Mouse (Mus musculus) MEL (cell line): Measurements from ENCODE around the gene Fgf22. TPM values are rescaled to one million over a fixed set of nuclear protein-coding genes. Genes with fewer than 3 reads are reported as not detected.

Source experiments
- DNase-seq: peaks from one replicate; pipeline ENCODE4 v3.0.0; 2011; ENCODE audit warnings: low read depth, low spot score
- H3K27ac ChIP-seq: 2 replicates; pipeline ENCODE4 v1.5.1; 2012; ENCODE audit warnings: low read depth, mild to moderate bottlenecking, control low read depth, low read length, moderate library complexity; ENCODE audit not compliant: control insufficient read depth
- H3K27me3 ChIP-seq, 2 experiments: fragments of 150-350 bp in 1 of 2; sonication (generic) in 1 of 2; 2 replicates each; pipeline ENCODE4 v1.6.1; 2012; ENCODE audit warnings: low read length in 2 of 2, mild to moderate bottlenecking in 2 of 2, improper control_type of control experiment in 1 of 2, moderate library complexity in 1 of 2; ENCODE audit not compliant: insufficient read depth in 2 of 2, control insufficient read depth in 1 of 2
- H3K36me3 ChIP-seq, 2 experiments: 2 replicates each; pipeline ENCODE4 v1.6.1; 2012 to 2014; ENCODE audit warnings: low read length in 2 of 2, improper control_type of control experiment in 1 of 2, inconsistent platforms in 1 of 2, mild to moderate bottlenecking in 1 of 2; ENCODE audit not compliant: insufficient read depth in 2 of 2, control insufficient read depth in 1 of 2
- H3K4me1 ChIP-seq, 2 experiments: fragments of 150-350 bp in 1 of 2; sonication (generic) in 1 of 2; 2 replicates each; pipeline ENCODE4 v1.6.1; 2012; ENCODE audit warnings: low read length in 2 of 2, improper control_type of control experiment in 1 of 2, mild to moderate bottlenecking in 1 of 2; ENCODE audit not compliant: insufficient read depth in 2 of 2, control insufficient read depth in 1 of 2
- H3K4me3 ChIP-seq, 2 experiments: fragments of 150-350 bp in 1 of 2; sonication (generic) in 1 of 2; 2 replicates each; pipeline ENCODE4 v1.5.1; 2012; ENCODE audit warnings: low read depth in 2 of 2, low read length in 2 of 2, mild to moderate bottlenecking in 2 of 2, moderate library complexity in 2 of 2, control low read depth in 1 of 2, improper control_type of control experiment in 1 of 2; ENCODE audit not compliant: control insufficient read depth in 1 of 2, insufficient read depth in 1 of 2
- H3K79me2 ChIP-seq: 2 replicates; pipeline ENCODE4 v1.6.1; 2012; ENCODE audit warnings: mild to moderate bottlenecking, low read length, moderate library complexity; ENCODE audit not compliant: control insufficient read depth, poor library complexity, insufficient read depth
- H3K9ac ChIP-seq: 2 replicates; pipeline ENCODE4 v1.6.1; 2012; ENCODE audit warnings: low read depth, mild to moderate bottlenecking, control low read depth, low read length, moderate library complexity; ENCODE audit not compliant: control insufficient read depth, poor library complexity, severe bottlenecking
- H3K9me3 ChIP-seq: fragments of 150-350 bp; sonication (generic); replicated peaks from 2 replicates; pipeline ENCODE4 v1.6.1; 2012; ENCODE audit warnings: mild to moderate bottlenecking, low read length, improper control_type of control experiment, moderate library complexity; ENCODE audit not compliant: insufficient read depth
- BHLHE40 ChIP-seq: IDR thresholded peaks from 2 replicates; pipeline ENCODE4 v1.6.1; 2012; ENCODE audit warnings: low read depth, mild to moderate bottlenecking, inconsistent platforms, low read length, improper control_type of control experiment, borderline replicate concordance
- CTCF ChIP-seq, 3 experiments: IDR thresholded peaks in 2 of 3; conservative IDR thresholded peaks in 1 of 3; 2 replicates each; pipeline ENCODE4 v1.5.1; 2011 to 2012; ENCODE audit warnings: low read length in 3 of 3, low read depth in 2 of 3, mild to moderate bottlenecking in 2 of 3, improper control_type of control experiment in 1 of 3, inconsistent platforms in 1 of 3, mixed read lengths in 1 of 3, moderate library complexity in 1 of 3; ENCODE audit not compliant: control insufficient read depth in 1 of 3, insufficient read depth in 1 of 3, poor library complexity in 1 of 3, severe bottlenecking in 1 of 3
- GATA1 ChIP-seq: IDR thresholded peaks from 2 replicates; pipeline ENCODE4 v1.6.1; 2011; ENCODE audit warnings: low read depth, low read length, improper control_type of control experiment
- POLR2A ChIP-seq, 2 experiments: IDR thresholded peaks; 2 replicates each; pipeline ENCODE4 v1.6.1; 2011 to 2012; ENCODE audit warnings: low read length in 2 of 2, mild to moderate bottlenecking in 2 of 2, control low read depth in 1 of 2, improper control_type of control experiment in 1 of 2, low read depth in 1 of 2, moderate library complexity in 1 of 2; ENCODE audit not compliant: control insufficient read depth in 1 of 2, insufficient read depth in 1 of 2, poor library complexity in 1 of 2
- RAD21 ChIP-seq: IDR thresholded peaks from 2 replicates; pipeline ENCODE4 v1.6.1; 2011; ENCODE audit warnings: mild to moderate bottlenecking, low read depth, low read length, improper control_type of control experiment
- SIN3A ChIP-seq: IDR thresholded peaks from 2 replicates; pipeline ENCODE4 v1.6.1; 2012; ENCODE audit warnings: low read length, improper control_type of control experiment, inconsistent platforms
- SMC3 ChIP-seq: IDR thresholded peaks from 2 replicates; pipeline ENCODE4 v1.6.1; 2011; ENCODE audit warnings: low read depth, low read length, improper control_type of control experiment
- TBP ChIP-seq: IDR thresholded peaks from 2 replicates; pipeline ENCODE4 v1.8.0; 2011; ENCODE audit warnings: low read depth, low read length, improper control_type of control experiment
- TCF12 ChIP-seq: IDR thresholded peaks from 2 replicates; pipeline ENCODE4 v1.6.1; 2014; ENCODE audit warnings: low read depth, mild to moderate bottlenecking, inconsistent platforms, low read length, improper control_type of control experiment, moderate library complexity
- UBTF ChIP-seq: IDR thresholded peaks from 2 replicates; pipeline ENCODE4 v1.6.1; 2012; ENCODE audit warnings: low read depth, mild to moderate bottlenecking, inconsistent platforms, low read length, improper control_type of control experiment, moderate library complexity, borderline replicate concordance; ENCODE audit not compliant: insufficient read depth
- ZC3H11A ChIP-seq: IDR thresholded peaks from 2 replicates; pipeline ENCODE4 v1.6.1; 2012; ENCODE audit warnings: low read depth, mild to moderate bottlenecking, inconsistent platforms, low read length, improper control_type of control experiment
- ZNF384 ChIP-seq: IDR thresholded peaks from 2 replicates; pipeline ENCODE4 v1.6.1; 2012; ENCODE audit warnings: low read depth, mild to moderate bottlenecking, inconsistent platforms, low read length, improper control_type of control experiment
- polyA plus RNA-seq, 2 experiments: library from polyadenylated mRNA; stranded (reverse) in 1 of 2; unstranded in 1 of 2; fragments of >175 nt in 1 of 2; fragments of >200 nt in 1 of 2; gene quantifications; 2 replicates each; pipeline versions ENCODE4 v1.2.1 to v1.2.4; 2012; ENCODE audit warnings: low replicate concordance in 2 of 2, low read depth in 1 of 2; ENCODE audit not compliant: insufficient read length in 2 of 2, insufficient read depth in 1 of 2, missing spikeins in 1 of 2
- total RNA-seq: library from RNA; depleted of rRNA; stranded (reverse); fragments of 300-350 nt; gene quantifications from 2 replicates; pipeline ENCODE4 v1.2.3, GENCODE M21; 2012

Gene Fgf22
- total and polyA plus RNA-seq, 3 experiments: 0.15 to 0.33 TPM; not detected in 1

DNA sequence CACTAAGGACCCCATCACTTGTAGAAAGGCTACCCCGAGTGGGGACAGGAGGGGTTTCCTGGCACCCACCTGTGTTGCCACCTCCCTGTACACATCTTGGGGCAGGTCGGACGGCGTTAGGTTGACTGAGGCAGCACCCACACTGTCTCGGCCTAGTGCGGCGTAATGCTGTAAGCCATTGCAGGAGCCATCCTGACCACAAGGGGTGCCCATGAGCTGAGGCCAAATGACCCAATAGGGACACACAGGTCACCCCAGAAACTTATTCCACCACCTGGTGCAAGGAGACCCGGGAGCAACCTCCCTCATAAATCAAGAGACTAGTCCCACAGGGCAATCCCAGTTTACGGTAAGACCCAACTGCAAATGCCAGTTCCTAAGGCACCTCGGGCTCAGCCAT lies 16.6 kb upstream of the Fgf22 start:
- peak; percentile 57 to 77 (median 60) for TF ChIP-seq CTCF (IDR thresholded peaks at IDR 0.05 in 2 of 3, conservative IDR thresholded peaks at IDR 0.05 in 1 of 3; ENCODE audit: control insufficient read depth in 1 of 3, insufficient read depth in 1 of 3, low read depth in 2 of 3, low read length in 3 of 3, poor library complexity in 1 of 3, severe bottlenecking in 1 of 3)
- TF ChIP-seq RAD21: peak; percentile 4
- TF ChIP-seq SIN3A: no peak
- TF ChIP-seq TBP: no peak
- DNase-seq: peak; percentile 47
- Histone ChIP-seq H3K27ac (no peak overlapping the region), H3K9ac (no peak overlapping the region), H3K4me3 (no peak overlapping the region), H3K36me3 (no peaks in the 10 kb centered on the region; a peak in 1 of 4 replicates), H3K79me2 (no peaks in the 10 kb centered on the region), H3K4me1 (no peaks in the 10 kb centered on the region), H3K9me3 (no peaks in the 10 kb centered on the region), H3K27me3 (no peaks in the 10 kb centered on the region)

DNA sequence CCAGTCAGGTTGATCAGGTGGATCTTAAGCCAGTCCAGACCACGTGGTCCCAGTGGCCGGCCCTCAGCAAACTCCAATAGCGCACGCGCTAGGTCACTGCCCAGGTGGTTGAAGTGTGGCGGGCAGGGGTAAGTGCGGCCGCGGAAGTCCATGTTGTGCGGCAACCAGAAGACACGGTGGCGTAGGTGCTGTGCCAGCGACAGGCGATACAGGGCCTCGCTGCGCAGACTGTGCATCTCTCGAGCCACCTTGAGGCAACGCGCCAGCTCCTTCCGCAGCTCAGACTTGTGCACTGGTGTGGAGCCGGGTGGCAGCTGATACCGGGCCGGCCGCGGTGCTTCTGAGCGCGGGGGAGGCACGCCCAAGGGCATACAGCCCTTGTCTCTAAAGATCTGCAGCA lies 15.6 kb upstream of the Fgf22 start:
- H3K79me2 ChIP-seq: no peaks in the 10 kb centered on the region
- no peak for TF ChIP-seq SMC3
- no peak for TF ChIP-seq ZC3H11A
- TF ChIP-seq BHLHE40: no peak
- no peak for TF ChIP-seq TCF12
- TF ChIP-seq GATA1: no peak
- no peak for TF ChIP-seq UBTF
- H3K4me1 ChIP-seq: no peaks in the 10 kb centered on the region
- H3K36me3 ChIP-seq: no peaks in the 10 kb centered on the region; a peak in 1 of 4 replicates
- DNase-seq: no peak
- H3K27me3 ChIP-seq: no peaks in the 10 kb centered on the region
- H3K4me3 ChIP-seq: no peak overlapping the region
- no peaks in the 10 kb centered on the region for H3K9me3 ChIP-seq
- H3K9ac ChIP-seq: no peak overlapping the region
- no peak overlapping the region for H3K27ac ChIP-seq

DNA sequence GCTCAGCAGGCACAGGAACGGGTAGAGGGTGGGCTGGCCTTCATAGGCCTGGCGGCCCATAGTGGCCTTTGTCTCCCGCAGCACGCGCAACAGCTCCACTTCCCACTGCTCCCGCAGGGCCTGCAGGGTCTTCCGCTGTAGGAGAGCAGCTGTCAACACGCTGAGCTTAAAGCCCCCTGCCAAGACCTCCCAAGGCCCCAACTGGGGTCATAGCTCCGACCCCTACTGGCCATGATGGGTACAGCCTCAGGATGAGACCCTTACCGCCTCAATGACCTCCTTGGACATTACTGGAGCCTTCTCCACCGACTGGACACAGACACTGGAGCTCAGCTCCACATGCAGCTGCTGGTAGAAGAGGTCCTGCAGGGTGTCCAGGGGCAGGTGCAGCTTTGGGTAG lies 14.0 kb upstream of the Fgf22 start:
- Histone ChIP-seq H3K79me2 (peaks cover 6% of the 10 kb centered on the region), H3K36me3 (peaks cover 0 to 3% of the 10 kb centered on the region in 2 experiments; a peak in 2 of 4 replicates), H3K9ac (no peak overlapping the region), H3K27me3 (no peaks in the 10 kb centered on the region), H3K27ac (no peak overlapping the region), H3K4me3 (no peak overlapping the region), H3K9me3 (no peaks in the 10 kb centered on the region), H3K4me1 (peaks cover 0 to 6% of the 10 kb centered on the region in 2 experiments; a peak in 1 of 4 replicates)
- DNase-seq: no peak
- no peak for TF ChIP-seq POLR2A (IDR thresholded peaks at IDR 0.05; ENCODE audit: control insufficient read depth in 1 of 2, insufficient read depth in 1 of 2, low read depth in 1 of 2, low read length in 2 of 2, poor library complexity in 1 of 2)
- no peak for TF ChIP-seq ZNF384
- peak; percentile 24 to 43 (median 30); a peak in 4 of 6 replicates for TF ChIP-seq CTCF (IDR thresholded peaks at IDR 0.05 in 2 of 3, conservative IDR thresholded peaks at IDR 0.05 in 1 of 3; ENCODE audit: control insufficient read depth in 1 of 3, insufficient read depth in 1 of 3, low read depth in 2 of 3, low read length in 3 of 3, poor library complexity in 1 of 3, severe bottlenecking in 1 of 3)
